Mouse (Mus musculus): Measurements from ENCODE around the gene Cdc42bpb.

Gene Cdc42bpb

GRCm38 (mm10) chr12:111386642-111387120, 9.2 kb upstream of the Cdc42bpb start:
- no peak for DNase-seq (ENCODE audit: low spot score in 2 of 2)

GRCm38 (mm10) chr12:111385883-111386641, 8.5 kb upstream of the Cdc42bpb start:
- no peak for DNase-seq (ENCODE audit: low spot score in 2 of 2)

GRCm38 (mm10) chr12:111378812-111379211, 1.3 kb upstream of the Cdc42bpb start:
- no peak for DNase-seq (ENCODE audit: low spot score in 2 of 2)

- no peak for DNase-seq (ENCODE audit: low spot score in 2 of 2)
Measured at GRCm38 (mm10) chr12:111377986-111378490, 520 bp upstream of the Cdc42bpb start.

- DNase-seq (ENCODE audit: low spot score in 2 of 2) = no peak
Measured at GRCm38 (mm10) chr12:111376826-111377331, 639 bp downstream of the Cdc42bpb start.

- no peak for DNase-seq (ENCODE audit: low spot score in 2 of 2)
Measured at GRCm38 (mm10) chr12:111376053-111376452, 1.5 kb downstream of the Cdc42bpb start.

- no peak for DNase-seq (ENCODE audit: low spot score in 2 of 2)
Measured at GRCm38 (mm10) chr12:111375559-111375958, 2.0 kb downstream of the Cdc42bpb start.

GRCm38 (mm10) chr12:111374727-111375126, 2.8 kb downstream of the Cdc42bpb start:
- no peak for DNase-seq (ENCODE audit: low spot score in 2 of 2)

GRCm38 (mm10) chr12:111373411-111373810, 4.1 kb downstream of the Cdc42bpb start:
- no peak for DNase-seq (ENCODE audit: low spot score in 2 of 2)

GRCm38 (mm10) chr12:111371905-111372304, 5.6 kb downstream of the Cdc42bpb start:
- no peak for DNase-seq (ENCODE audit: low spot score in 2 of 2)

- DNase-seq (ENCODE audit: low spot score in 2 of 2) = no peak
Measured at GRCm38 (mm10) chr12:111370249-111370648, 7.3 kb downstream of the Cdc42bpb start.

GRCm38 (mm10) chr12:111367065-111367464, 10.5 kb downstream of the Cdc42bpb start:
- no peak for DNase-seq (ENCODE audit: low spot score in 2 of 2)

- DNase-seq (ENCODE audit: low spot score in 2 of 2) = no peak
Measured at GRCm38 (mm10) chr12:111364234-111364633, 13.3 kb downstream of the Cdc42bpb start.

GRCm38 (mm10) chr12:111361319-111362098, 16.0 kb downstream of the Cdc42bpb start:
- DNase-seq (ENCODE audit: low spot score in 2 of 2) = no peak

- no peak for DNase-seq (ENCODE audit: low spot score in 2 of 2)
Measured at GRCm38 (mm10) chr12:111360671-111361070, 16.8 kb downstream of the Cdc42bpb start.

- DNase-seq (ENCODE audit: low spot score in 2 of 2) = no peak
Measured at GRCm38 (mm10) chr12:111356216-111356615, 21.3 kb downstream of the Cdc42bpb start.

GRCm38 (mm10) chr12:111354142-111354541, 23.4 kb downstream of the Cdc42bpb start:
- DNase-seq (ENCODE audit: low spot score in 2 of 2) = no peak

- DNase-seq (ENCODE audit: low spot score in 2 of 2) = no peak
Measured at GRCm38 (mm10) chr12:111353439-111353915, 24.0 kb downstream of the Cdc42bpb start.

- DNase-seq (ENCODE audit: low spot score in 2 of 2) = no peak
Measured at GRCm38 (mm10) chr12:111353008-111353407, 24.5 kb downstream of the Cdc42bpb start.

GRCm38 (mm10) chr12:111352520-111352919, 25.0 kb downstream of the Cdc42bpb start:
- no peak for DNase-seq (ENCODE audit: low spot score in 2 of 2)

- DNase-seq (ENCODE audit: low spot score in 2 of 2) = no peak
Measured at GRCm38 (mm10) chr12:111349540-111350231, 27.8 kb downstream of the Cdc42bpb start.

GRCm38 (mm10) chr12:111343956-111344355, 33.6 kb downstream of the Cdc42bpb start:
- DNase-seq (ENCODE audit: low spot score in 2 of 2) = no peak

All from thymus, postnatal 10 days (tissue).